Mouse (Mus musculus) stomach, embryonic 16.5 days (tissue): Measurements from ENCODE around the gene Ier5. TPM values are rescaled to one million over a fixed set of nuclear protein-coding genes. Genes with fewer than 3 reads are reported as not detected.

Experiments used
- ATAC-seq: fragments of 200-750 bp; cut with Nextera tagmentation; 2 replicates; pipeline ENCODE4 v1.8.0; 2017; ENCODE audit warnings: moderate number of reproducible peaks, moderate TSS enrichment; ENCODE audit not compliant: insufficient read depth, low FRiP score
- H3K27ac ChIP-seq: fragments of 300-500 bp; sonication (generic); 2 replicates; pipeline ENCODE4 v1.5.1; 2014; ENCODE audit warnings: low read length
- H3K27me3 ChIP-seq: fragments of 300-500 bp; sonication (generic); 2 replicates; pipeline ENCODE4 v1.6.1; 2014; ENCODE audit warnings: low read length, control low read depth, mixed read lengths; ENCODE audit not compliant: control insufficient read depth, insufficient read depth
- H3K36me3 ChIP-seq: fragments of 300-500 bp; sonication (generic); 2 replicates; pipeline ENCODE4 v1.6.1; 2014; ENCODE audit warnings: low read length; ENCODE audit not compliant: control insufficient read depth, insufficient read depth
- H3K4me1 ChIP-seq: fragments of 300-500 bp; sonication (generic); 2 replicates; pipeline ENCODE4 v1.6.1; 2014; ENCODE audit warnings: low read length, control low read depth, mixed read lengths; ENCODE audit not compliant: control insufficient read depth, insufficient read depth
- H3K4me2 ChIP-seq: fragments of 300-500 bp; sonication (generic); 2 replicates; pipeline ENCODE4 v1.6.1; 2014; ENCODE audit warnings: low read depth, low read length, mixed read lengths
- H3K4me3 ChIP-seq: fragments of 300-500 bp; sonication (generic); replicated peaks from 2 replicates; pipeline ENCODE4 v1.5.1; 2014; ENCODE audit warnings: mild to moderate bottlenecking, low read length
- H3K9ac ChIP-seq: fragments of 300-500 bp; sonication (generic); 2 replicates; pipeline ENCODE4 v1.6.1; 2014; ENCODE audit warnings: low read length
- H3K9me3 ChIP-seq: fragments of 300-500 bp; sonication (generic); replicated peaks from 2 replicates; pipeline ENCODE4 v1.6.1; 2016; ENCODE audit warnings: low read length, control low read depth; ENCODE audit not compliant: control insufficient read depth
- WGBS: fragments of 180-500 bp; shearing (Covaris S2); extraction: QIAGEN DNeasy Blood & Tissue Kit; methylation state at CpG from one replicate; pipeline ENCODE4 v1.1.7; 2014; 5-methylcytosine and 5-hydroxymethylcytosine counted together
- polyA plus RNA-seq: library from polyadenylated mRNA; unstranded; fragments of >200 nt; fragmentation: Nextera tagmentation; extraction: Ambion mirVana; gene quantifications from 2 replicates; pipeline ENCODE4 v1.2.1, GENCODE M21; 2015

The Ier5 gene
- polyA plus RNA-seq, 1 experiment from 2014 or later = 2.5 TPM

DNA sequence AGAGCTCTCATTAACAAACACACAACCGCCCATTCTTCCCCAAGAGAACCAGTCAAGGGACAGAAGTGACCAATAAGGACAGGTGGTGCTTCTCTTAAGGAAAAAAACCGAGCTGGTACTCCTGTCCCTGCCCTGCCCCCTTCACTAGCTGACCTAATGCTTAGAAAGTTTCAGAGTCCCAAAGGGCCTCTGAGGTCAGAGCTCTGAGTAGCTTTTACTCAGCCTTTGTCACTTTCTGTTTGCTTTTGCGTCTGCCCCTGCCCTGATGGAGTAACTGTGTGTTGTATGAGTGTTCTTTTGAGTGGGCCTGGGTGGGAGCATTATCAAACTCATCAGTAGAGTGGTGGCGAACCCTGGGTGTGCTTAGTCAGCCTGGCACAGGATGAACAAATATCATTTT, 9.0 kb upstream of the Ier5 start:
- Histone ChIP-seq H3K4me2 (0 out of 2 replicates have a peak overlapping the region, but pooled peaks have one; percentile 34), H3K4me1 (peaks cover 19% of the 10 kb centered on the region), H3K36me3 (no peaks in the 10 kb centered on the region), H3K9ac (no peak overlapping the region), H3K27ac (0 out of 2 replicates have a peak overlapping the region, but pooled peaks have one; percentile 25), H3K4me3 (no peak overlapping the region), H3K27me3 (no peaks in the 10 kb centered on the region), H3K9me3 (no peaks in the 10 kb centered on the region)
- peak; percentile 30; the same call in 1 of the 2 replicates for ATAC-seq
- WGBS = 31% methylated on average over 4 of the region's 4 CpGs

DNA sequence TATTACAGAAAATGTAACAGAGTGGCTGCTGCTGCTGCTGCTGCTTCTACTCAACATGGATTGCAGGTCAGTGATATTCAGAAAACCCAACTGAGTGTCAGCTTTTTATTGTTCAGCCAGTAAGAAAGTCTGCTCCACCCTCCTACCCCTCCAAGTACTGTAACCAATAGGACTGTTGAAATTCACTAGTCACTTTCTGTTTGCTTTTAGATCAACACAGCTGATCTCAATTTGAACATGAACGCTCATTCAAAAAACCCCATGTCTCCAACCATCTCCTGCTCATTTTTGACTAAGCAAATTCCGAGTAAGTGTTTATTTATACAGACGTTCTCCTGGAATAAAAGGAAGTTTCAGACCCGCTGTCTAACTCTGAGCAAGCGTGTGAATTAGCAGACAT, 8.4 kb upstream of the Ier5 start:
- Histone ChIP-seq H3K9me3 (no peaks in the 10 kb centered on the region), H3K4me1 (peaks cover 19% of the 10 kb centered on the region), H3K4me2 (peak overlapping the region; percentile 34; the same call in 1 of the 2 replicates), H3K27me3 (no peaks in the 10 kb centered on the region), H3K9ac (no peak overlapping the region), H3K4me3 (no peak overlapping the region), H3K27ac (no peak overlapping the region), H3K36me3 (no peaks in the 10 kb centered on the region)
- WGBS = 17% methylated on average over 5 of the region's 5 CpGs
- ATAC-seq = no peak

DNA sequence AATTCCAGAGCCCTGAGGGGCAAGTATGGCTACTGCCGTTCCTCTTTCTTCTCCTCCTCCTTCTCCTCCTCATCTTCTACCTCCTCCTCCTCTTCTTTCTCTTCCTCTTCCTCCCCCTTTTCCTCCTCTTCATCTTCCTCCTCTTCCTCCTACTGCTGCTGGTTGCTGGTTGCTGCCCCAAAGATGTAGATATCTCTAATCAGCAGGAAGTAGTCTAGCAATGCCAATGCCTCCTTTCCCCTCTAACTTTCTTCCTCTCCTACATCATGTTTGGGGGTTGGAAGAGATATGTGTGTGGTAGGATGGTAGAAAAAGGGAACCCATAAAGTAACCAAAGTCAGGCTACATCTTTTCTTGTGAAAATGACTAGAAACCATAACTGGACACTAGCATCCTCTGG, 6.9 kb upstream of the Ier5 start:
- WGBS = 59% methylated on average over 1 of the region's 1 CpGs
- no peak overlapping the region for H3K9ac ChIP-seq
- no peak for ATAC-seq
- no peaks in the 10 kb centered on the region for H3K27me3 ChIP-seq
- no peak overlapping the region for H3K27ac ChIP-seq
- no peaks in the 10 kb centered on the region for H3K9me3 ChIP-seq
- H3K4me2 ChIP-seq = no peak overlapping the region
- no peaks in the 10 kb centered on the region for H3K36me3 ChIP-seq
- H3K4me3 ChIP-seq = no peak overlapping the region
- H3K4me1 ChIP-seq = peaks cover 19% of the 10 kb centered on the region

DNA sequence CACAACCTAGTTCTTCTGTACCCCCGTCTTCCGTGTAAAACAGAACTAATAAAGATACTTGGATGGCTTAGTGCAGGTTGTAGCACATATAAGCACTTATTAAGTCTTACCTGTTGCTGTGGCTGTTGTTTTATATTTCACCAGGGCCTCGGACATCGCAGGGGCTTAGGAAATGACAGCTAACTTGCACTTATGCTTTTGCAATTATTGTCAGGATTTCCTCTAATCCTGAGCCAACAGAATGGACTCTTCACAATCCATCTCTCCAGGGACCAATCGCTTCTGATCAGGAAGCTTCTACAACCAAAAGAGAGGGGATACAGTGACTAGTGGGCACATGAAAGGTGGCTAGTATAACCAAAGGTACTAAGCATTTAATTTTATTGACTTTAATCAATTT, 4.6 kb upstream of the Ier5 start:
- 87% methylated on average over 5 of the region's 5 CpGs for WGBS
- ATAC-seq = no peak

DNA sequence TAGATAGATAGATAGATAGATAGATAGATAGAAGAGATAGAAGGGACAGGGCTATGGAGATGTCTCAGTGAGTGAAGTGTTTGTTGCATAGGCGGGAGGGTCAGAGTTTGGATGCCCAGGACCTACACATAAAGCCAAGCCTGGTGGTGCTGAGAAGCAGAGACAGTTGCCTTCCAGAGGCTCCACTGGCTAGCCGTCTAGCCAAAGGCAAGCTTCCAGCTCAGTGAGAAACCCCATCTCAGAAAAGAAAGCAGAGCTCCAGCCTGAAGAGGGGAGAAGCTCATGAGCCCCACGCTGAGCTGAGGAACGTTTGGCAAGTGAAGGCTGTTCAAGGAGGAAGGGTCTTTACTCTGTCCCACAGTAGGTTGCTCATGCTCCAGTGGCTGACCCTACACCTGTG, 3.2 kb upstream of the Ier5 start:
- Histone ChIP-seq H3K27ac (no peak overlapping the region), H3K9me3 (no peaks in the 10 kb centered on the region), H3K4me3 (no peak overlapping the region), H3K27me3 (no peaks in the 10 kb centered on the region), H3K4me1 (peaks cover 3% of the 10 kb centered on the region; the same call in 1 of the 2 replicates), H3K9ac (no peak overlapping the region), H3K4me2 (no peak overlapping the region), H3K36me3 (no peaks in the 10 kb centered on the region)
- no peak for ATAC-seq
- 77% methylated on average over 4 of the region's 4 CpGs for WGBS

More for the DNA sequence above, 4.6 kb upstream of the Ier5 start:
- no peak overlapping the region for H3K4me3 ChIP-seq
- no peaks in the 10 kb centered on the region for H3K36me3 ChIP-seq
- H3K4me1 ChIP-seq = peaks cover 13% of the 10 kb centered on the region
- H3K4me2 ChIP-seq = no peak overlapping the region
- no peak overlapping the region for H3K9ac ChIP-seq
- no peak overlapping the region for H3K27ac ChIP-seq
- no peaks in the 10 kb centered on the region for H3K27me3 ChIP-seq
- H3K9me3 ChIP-seq = no peaks in the 10 kb centered on the region

- peak overlapping the region; percentile 62 for H3K4me2 ChIP-seq
- no peaks in the 10 kb centered on the region for H3K27me3 ChIP-seq
- peak overlapping the region; percentile 90 for H3K27ac ChIP-seq
- H3K36me3 ChIP-seq = no peaks in the 10 kb centered on the region
- no peaks in the 10 kb centered on the region for H3K9me3 ChIP-seq
- peak overlapping the region; percentile 100 for H3K9ac ChIP-seq
- ATAC-seq = peak; percentile 41
- peaks cover 17% of the 10 kb centered on the region for H3K4me1 ChIP-seq
- under 1% methylated on average over 93 of the region's 93 CpGs for WGBS
- peak overlapping the region; percentile 99 for H3K4me3 ChIP-seq
Observed at GRCm38 (mm10) chr1:155098486-155099279, 753 bp downstream of the Ier5 start.

DNA sequence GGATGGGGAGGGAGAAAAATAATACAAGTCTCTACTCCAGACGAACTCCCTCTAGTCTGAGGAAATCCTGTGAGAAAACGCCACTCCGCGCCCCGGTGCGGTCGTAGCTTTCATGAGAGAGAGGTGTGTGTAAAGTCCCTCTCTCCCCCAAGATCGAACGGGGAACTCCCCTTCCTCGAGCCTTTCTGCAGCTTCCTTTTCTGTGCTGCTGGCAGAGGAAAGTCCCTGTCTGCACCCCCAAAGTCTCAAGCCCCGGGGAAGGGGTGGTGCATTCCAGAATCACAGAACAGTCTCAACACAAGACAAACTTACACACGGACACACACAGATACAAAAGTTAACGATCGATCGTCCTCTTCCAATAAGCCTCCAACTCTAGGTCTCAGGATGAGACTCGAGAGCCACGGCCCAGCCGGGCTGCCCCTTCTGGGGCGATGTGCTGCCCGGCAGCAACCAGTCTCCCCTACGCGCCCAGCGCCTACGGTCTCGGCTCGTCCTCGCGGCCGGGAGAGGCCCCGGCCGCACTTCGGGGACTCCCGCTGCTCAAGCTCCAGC, 1.4 kb downstream of the Ier5 start:
- Histone ChIP-seq H3K27ac (peak overlapping the region; percentile 90), H3K27me3 (no peaks in the 10 kb centered on the region), H3K36me3 (no peaks in the 10 kb centered on the region), H3K9ac (peak overlapping the region; percentile 100), H3K4me3 (peak overlapping the region; percentile 99), H3K9me3 (no peaks in the 10 kb centered on the region), H3K4me1 (peaks cover 23% of the 10 kb centered on the region), H3K4me2 (peak overlapping the region; percentile 62)
- ATAC-seq = no peak
- under 1% methylated on average over 33 of the region's 33 CpGs for WGBS

DNA sequence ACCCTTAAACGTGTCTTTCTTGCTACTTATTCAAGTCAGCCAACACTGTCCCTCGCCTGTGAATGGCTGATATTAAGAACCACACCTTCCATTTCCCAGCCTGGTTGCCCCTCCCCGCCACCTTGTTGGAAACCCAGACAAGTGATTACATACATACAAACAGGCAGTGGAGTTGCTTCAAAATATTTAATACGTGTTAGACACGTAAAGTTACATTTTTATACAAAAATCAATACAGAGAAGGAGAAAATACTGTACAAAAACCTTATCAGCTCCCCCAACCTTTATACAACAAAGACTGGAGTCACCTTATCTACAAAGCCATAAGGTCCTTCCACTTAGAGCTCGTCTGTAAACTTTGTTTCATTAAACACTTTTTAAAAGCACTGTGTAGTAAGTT, 2.1 kb downstream of the Ier5 start:
- ATAC-seq = no peak
- WGBS = 14% methylated on average over 6 of the region's 6 CpGs
- no peaks in the 10 kb centered on the region for H3K27me3 ChIP-seq
- H3K4me3 ChIP-seq = peak overlapping the region; percentile 99
- no peak overlapping the region; the same call in 1 of the 2 replicates for H3K27ac ChIP-seq
- peak overlapping the region; percentile 62 for H3K4me2 ChIP-seq
- H3K9me3 ChIP-seq = no peaks in the 10 kb centered on the region
- peaks cover 30% of the 10 kb centered on the region for H3K4me1 ChIP-seq
- peak overlapping the region; percentile 100 for H3K9ac ChIP-seq
- H3K36me3 ChIP-seq = no peaks in the 10 kb centered on the region

GRCm38 (mm10) chr1:155096620-155097261, 2.7 kb downstream of the Ier5 start:
- no peak overlapping the region; the same call in 1 of the 2 replicates for H3K27ac ChIP-seq
- peak overlapping the region; percentile 99 for H3K4me3 ChIP-seq
- no peak overlapping the region; the same call in 1 of the 2 replicates for H3K9ac ChIP-seq
- 73% methylated on average over 4 of the region's 4 CpGs for WGBS
- H3K27me3 ChIP-seq = no peaks in the 10 kb centered on the region
- H3K36me3 ChIP-seq = no peaks in the 10 kb centered on the region
- peak overlapping the region; percentile 62 for H3K4me2 ChIP-seq
- no peak for ATAC-seq
- no peaks in the 10 kb centered on the region for H3K9me3 ChIP-seq
- H3K4me1 ChIP-seq = peaks cover 36% of the 10 kb centered on the region
